Mouse (Mus musculus) liver (tissue): ENCODE results near the gene Vps53.
"Not testable (repeated sequence)": the region's sequence is repeated elsewhere in the genome, so short reads cannot be mapped to it uniquely, and the experiment has no call there.

ENCODE experiments used
- DNase-seq: peaks from one replicate; pipeline ENCODE4 v3.0.0-alpha.2; 2020; ENCODE audit warnings: mixed read lengths

The Vps53 gene

GRCm38 (mm10) chr11:76179495-76180145, at the start of gene Vps53, which contains the start of gene Fam57a:
Gene Vps53, minus strand, starts transcription at chr11:76179647.
Gene Fam57a, plus strand, starts transcription at chr11:76179671.
- DNase-seq = peak; percentile 86

- no peak for DNase-seq
Observed at GRCm38 (mm10) chr11:76225051-76225450, 45.6 kb upstream of the Vps53 start.

GRCm38 (mm10) chr11:76224631-76225030, 45.2 kb upstream of the Vps53 start:
- no peak for DNase-seq

GRCm38 (mm10) chr11:76217390-76217800, 37.9 kb upstream of the Vps53 start, which contains the start of the genes Dbil5 and Gemin4:
Gene Dbil5, plus strand, starts transcription at chr11:76217608.
Gene Gemin4, minus strand, starts transcription at chr11:76217664.
- DNase-seq = peak; percentile 97

GRCm38 (mm10) chr11:76216681-76217389, 37.4 kb upstream of the Vps53 start:
- DNase-seq = peak; percentile 23

- DNase-seq = no peak
Observed at GRCm38 (mm10) chr11:76216049-76216540, 36.6 kb upstream of the Vps53 start.

GRCm38 (mm10) chr11:76215011-76215410, 35.6 kb upstream of the Vps53 start:
- DNase-seq = no peak

GRCm38 (mm10) chr11:76213841-76214240, 34.4 kb upstream of the Vps53 start:
- no peak for DNase-seq

GRCm38 (mm10) chr11:76211595-76211994, 32.1 kb upstream of the Vps53 start:
- not testable (repeated sequence) for DNase-seq

- no peak for DNase-seq
Observed at GRCm38 (mm10) chr11:76210228-76210985, 31.0 kb upstream of the Vps53 start.

GRCm38 (mm10) chr11:76206793-76207192, 27.3 kb upstream of the Vps53 start:
- no peak for DNase-seq

- peak; percentile 83 for DNase-seq
Observed at GRCm38 (mm10) chr11:76201761-76202674, 22.6 kb upstream of the Vps53 start.

- DNase-seq = no peak
Observed at GRCm38 (mm10) chr11:76196977-76197469, 17.6 kb upstream of the Vps53 start.

- DNase-seq = no peak
Observed at GRCm38 (mm10) chr11:76196275-76196976, 17.0 kb upstream of the Vps53 start.

GRCm38 (mm10) chr11:76186908-76187307, 7.5 kb upstream of the Vps53 start:
- no peak for DNase-seq

- no peak for DNase-seq
Observed at GRCm38 (mm10) chr11:76183745-76184144, 4.3 kb upstream of the Vps53 start.

GRCm38 (mm10) chr11:76180146-76180540, 696 bp upstream of the Vps53 start:
- no peak for DNase-seq

GRCm38 (mm10) chr11:76178726-76179494, 537 bp downstream of the Vps53 start:
- DNase-seq = peak; percentile 53

- DNase-seq = no peak
Observed at GRCm38 (mm10) chr11:76170207-76170606, 9.2 kb downstream of the Vps53 start.

GRCm38 (mm10) chr11:76168976-76169375, 10.5 kb downstream of the Vps53 start:
- no peak for DNase-seq
